Mouse (Mus musculus) olfactory bulb, adult 2 months (tissue): ENCODE results near the gene Sall4.

Source experiments
- CTCF ChIP-seq: fragments of 200-500 bp; IDR thresholded peaks from 2 replicates; pipeline ENCODE4 v1.5.1; 2012; ENCODE audit warnings: low read depth, mild to moderate bottlenecking, low read length, moderate library complexity; ENCODE audit not compliant: insufficient read depth
- POLR2A ChIP-seq: fragments of 200-500 bp; IDR thresholded peaks from 2 replicates; pipeline ENCODE4 v1.6.1; 2012; ENCODE audit warnings: mild to moderate bottlenecking, low read depth, low read length, moderate library complexity; ENCODE audit not compliant: insufficient read depth

GRCm38 (mm10) chr2:168718267-168718666 lies 49.5 kb downstream of the Sall4 start:
- TF ChIP-seq CTCF, result no peak
- TF ChIP-seq POLR2A, result no peak
